Mouse (Mus musculus): ENCODE measurements at regions not wholly inside any gene's neighbourhood (a gene's known extent, or its start where the extent isn't known, plus 50 kb on each side); places are given as distances from the start of the nearest gene placed in this dataset.
A peak's percentile ranks its signal among the peaks of the same experiment; 100 is the strongest.
"Not testable (repeated sequence)": the region's sequence is repeated elsewhere in the genome, so short reads cannot be mapped to it uniquely, and the experiment has no call there.

- ATAC-seq (replicated peaks; ENCODE audit: poor library complexity) = no peak
These were observed 540.7 kb downstream of the Cypt12 start for GRCm38 (mm10) chr3:18488886-18489285.

GRCm38 (mm10) chr3:18522562-18522961, 574.4 kb downstream of the Cypt12 start:
- no peak for ATAC-seq (replicated peaks; ENCODE audit: poor library complexity)

- ATAC-seq (replicated peaks; ENCODE audit: poor library complexity) = no peak
These were observed 575.8 kb downstream of the Cypt12 start for GRCm38 (mm10) chr3:18524011-18524410.

GRCm38 (mm10) chr3:18557201-18557600, 609.0 kb downstream of the Cypt12 start:
- ATAC-seq (replicated peaks; ENCODE audit: poor library complexity) = no peak

GRCm38 (mm10) chr3:18560282-18560785, 612.1 kb downstream of the Cypt12 start:
- ATAC-seq (replicated peaks; ENCODE audit: poor library complexity) = no peak

- ATAC-seq (replicated peaks; ENCODE audit: poor library complexity) = not testable (repeated sequence)
These were observed 632.9 kb downstream of the Cypt12 start for GRCm38 (mm10) chr3:18580911-18581626.

- ATAC-seq (replicated peaks; ENCODE audit: poor library complexity) = no peak
These were observed 672.4 kb downstream of the Cypt12 start for GRCm38 (mm10) chr3:18620608-18621007.

GRCm38 (mm10) chr3:18623831-18624304, 675.7 kb downstream of the Cypt12 start:
- peak; percentile 91 for ATAC-seq (replicated peaks; ENCODE audit: poor library complexity)

- peak; percentile 47 for ATAC-seq (replicated peaks; ENCODE audit: poor library complexity)
These were observed 676.4 kb downstream of the Cypt12 start for GRCm38 (mm10) chr3:18624381-18625145.

- 0 out of 2 replicates have a peak, but pooled peaks have one; percentile 1 for ATAC-seq (replicated peaks; ENCODE audit: poor library complexity)
These were observed 677.5 kb downstream of the Cypt12 start for GRCm38 (mm10) chr3:18625395-18626328.

GRCm38 (mm10) chr3:18626375-18626774, 678.2 kb downstream of the Cypt12 start:
- ATAC-seq (replicated peaks; ENCODE audit: poor library complexity) = no peak

- no peak for ATAC-seq (replicated peaks; ENCODE audit: poor library complexity)
These were observed 678.6 kb downstream of the Cypt12 start for GRCm38 (mm10) chr3:18626820-18627219.

GRCm38 (mm10) chr3:18629233-18629632, 681.0 kb downstream of the Cypt12 start:
- no peak for ATAC-seq (replicated peaks; ENCODE audit: poor library complexity)

- no peak for ATAC-seq (replicated peaks; ENCODE audit: poor library complexity)
These were observed 683.4 kb downstream of the Cypt12 start for GRCm38 (mm10) chr3:18631601-18632000.

- no peak for ATAC-seq (replicated peaks; ENCODE audit: poor library complexity)
These were observed 686.6 kb downstream of the Cypt12 start for GRCm38 (mm10) chr3:18634855-18635254.

- ATAC-seq (replicated peaks; ENCODE audit: poor library complexity) = no peak
These were observed 689.3 kb downstream of the Cypt12 start for GRCm38 (mm10) chr3:18637553-18637952.

GRCm38 (mm10) chr3:18640286-18640685, 692.1 kb downstream of the Cypt12 start:
- ATAC-seq (replicated peaks; ENCODE audit: poor library complexity) = no peak

GRCm38 (mm10) chr3:18641688-18642087, 693.5 kb downstream of the Cypt12 start:
- peak; percentile 98 for ATAC-seq (replicated peaks; ENCODE audit: poor library complexity)

GRCm38 (mm10) chr3:18643408-18644035, 695.3 kb downstream of the Cypt12 start:
- ATAC-seq (replicated peaks; ENCODE audit: poor library complexity) = no peak

- ATAC-seq (replicated peaks; ENCODE audit: poor library complexity) = no peak
These were observed 697.3 kb downstream of the Cypt12 start for GRCm38 (mm10) chr3:18645481-18645880.

Measured in megakaryocyte progenitor cell, adult 5-6 weeks (primary cell).